ENCODE assay signal across 24 mouse cellular contexts in the genomic region with DNA sequence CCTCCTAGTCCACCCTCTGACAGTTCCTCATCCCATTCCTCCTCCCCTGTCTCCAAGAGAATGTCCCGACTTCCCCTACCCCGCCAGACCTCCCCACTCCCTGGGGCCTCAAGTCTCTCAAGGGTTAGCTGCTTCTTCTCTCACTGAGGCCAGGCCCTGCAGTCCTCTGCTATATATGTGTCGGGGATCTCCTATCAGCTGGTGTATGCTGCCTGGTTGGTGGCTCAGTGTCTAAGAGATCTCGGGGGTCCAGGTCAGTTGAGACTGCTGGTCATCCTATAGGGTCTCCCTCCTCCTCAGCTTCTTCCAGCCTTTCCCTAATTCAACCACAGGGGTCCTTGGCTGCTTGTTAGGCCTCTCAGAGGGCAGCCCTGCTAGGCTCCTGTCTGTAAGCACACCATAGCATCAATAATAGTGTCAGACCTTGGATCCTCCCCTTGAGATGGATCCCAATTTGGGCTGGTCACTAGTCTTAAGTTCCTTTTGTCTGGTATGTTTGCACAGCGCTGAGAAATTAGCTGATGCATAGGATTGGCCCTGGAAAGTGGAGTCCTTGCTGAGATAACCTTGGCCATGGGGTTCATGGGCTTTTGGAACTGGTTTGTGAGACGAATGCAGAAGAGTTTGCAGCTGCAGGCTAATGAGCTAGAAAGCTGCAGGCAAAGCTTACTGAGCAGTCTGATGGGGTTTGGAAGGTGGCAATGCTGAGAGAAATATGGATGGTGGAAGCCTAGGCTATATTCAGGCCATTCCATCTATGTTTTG. TPM values are rescaled to one million over a fixed set of nuclear protein-coding genes. Genes with fewer than 3 reads are reported as not detected.
DNase-seq lines count a peak whose midpoint lies in the region.
"Had no signal": no experiment of that assay in that cellular context is flagged by ENCODE, and none has a peak within 500 bp of the region (broad histone marks: within the 10 kb centered on the region; RNA-seq: fewer than 3 reads in every experiment).

No protein-coding gene starts in this region.

- H3K4me1 ChIP-seq in heart, embryonic 10.5 days: no peaks in the 10 kb centered on the region
- H3K4me1 ChIP-seq: forebrain, embryonic 10.5 days; forebrain, embryonic 13.5 days; heart, embryonic 12.5 days; heart, embryonic 15.5 days had no signal

- H3K9me3 ChIP-seq in heart, embryonic 10.5 days: no peaks in the 10 kb centered on the region
- H3K9me3 ChIP-seq: forebrain, embryonic 10.5 days; forebrain, embryonic 13.5 days; heart, embryonic 12.5 days; heart, embryonic 15.5 days had no signal

- H3K27me3 ChIP-seq in heart, embryonic 10.5 days (ENCODE audit: insufficient read depth, poor library complexity, severe bottlenecking): no peaks in the 10 kb centered on the region
- H3K27me3 ChIP-seq: forebrain, embryonic 13.5 days; heart, embryonic 12.5 days; heart, embryonic 15.5 days; Patski had no signal

- no peaks in the 10 kb centered on the region for H3K36me3 ChIP-seq in heart, embryonic 10.5 days
- H3K36me3 ChIP-seq: forebrain, embryonic 10.5 days; heart, embryonic 12.5 days; heart, embryonic 15.5 days had no signal

- no peak overlapping the region for H3K27ac ChIP-seq in heart, embryonic 10.5 days
- H3K27ac ChIP-seq: forebrain, embryonic 10.5 days; forebrain, embryonic 13.5 days; gastrocnemius, adult 2 months; heart, embryonic 15.5 days; hindbrain, embryonic 14.5 days; hindbrain, postnatal 0 days had no signal

- intact Hi-C loops in heart, postnatal 36 days (cut with DNase I): no loop called here

- DNase-seq in adrenal gland, adult (ENCODE audit: inconsistent age in 2 of 2, low spot score in 1 of 2): peak; percentile 53 to 81
- DNase-seq in adrenal gland, postnatal 4 days (ENCODE audit: low spot score in 2 of 2): no peak
- DNase-seq in heart, embryonic 10.5 days (ENCODE audit: low spot score): peak; percentile 60
- DNase-seq in heart, postnatal 36 days: no peak
- DNase-seq in testis, postnatal 14 days (ENCODE audit: low spot score): peak; percentile 19
- DNase-seq in testis, postnatal 10 days (ENCODE audit: low spot score): no peak
- peak; percentile 44 to 61 for DNase-seq in adrenal gland, postnatal 36 days
- no peak for DNase-seq in gastrocnemius, adult 8-10 months (ENCODE audit: low spot score in 2 of 2)
- DNase-seq: cerebellum, adult 18-20 months; cerebellum, adult 9-10 months; cerebellum, postnatal 14 days; forebrain, postnatal 0 days; gastrocnemius, adult 2 months; gastrocnemius, postnatal 25 days; heart, postnatal 10 days; heart, postnatal 4 days; kidney, adult 18-20 months had no signal

- H3K4me3 ChIP-seq in heart, embryonic 10.5 days: no peak overlapping the region
- H3K4me3 ChIP-seq: forebrain, embryonic 10.5 days; forebrain, embryonic 13.5 days; gastrocnemius, adult 2 months; heart, embryonic 12.5 days; heart, embryonic 15.5 days had no signal

- WGBS in heart, embryonic 10.5 days: 68% methylated on average over 6 of the region's 6 CpGs

RNA-seq across cellular contexts. Expression of gene Tmx1, which starts 34.0 kb away (rescaled TPM):
- 10 to 100 TPM; 56.7 to 60.1 TPM for total RNA-seq in adrenal gland, postnatal 4 days (2021)
- 105 and 108 TPM in 2 replicates for polyA plus RNA-seq in heart, embryonic 10.5 days (2016; fragmentation: Nextera tagmentation; extraction: Ambion mirVana)
- total RNA-seq in heart, postnatal 36 days (2021): 10 to 100 TPM; 37.7 to 38.6 TPM
- 10 to 100 TPM; 44.9 to 50.3 TPM for total RNA-seq in adrenal gland, postnatal 36 days (2021)
- 10 to 100 TPM in 3 of 4 experiments, 1 to 10 TPM in 1; 8.3 to 11.5 (median 11.0) TPM for total RNA-seq in gastrocnemius, adult 8-10 months (2022)

Comparison
In these comparisons a context has a peak if more than half of its experiments do, and no peak if none do; other contexts are left out.
1. DNase-seq: peak in adrenal gland, adult (2 of 2), heart, embryonic 10.5 days (single experiment), testis, postnatal 14 days (single experiment) and adrenal gland, postnatal 36 days (2 of 2); none in adrenal gland, postnatal 4 days (0 of 2), heart, postnatal 36 days (0 of 2), testis, postnatal 10 days (single experiment) and gastrocnemius, adult 8-10 months (0 of 2).